Mouse (Mus musculus): Measurements from ENCODE around the gene 2900026A02Rik. TPM values are rescaled to one million over a fixed set of nuclear protein-coding genes. Genes with fewer than 3 reads are reported as not detected.

2900026A02Rik gene
- polyA plus RNA-seq, 1 experiment from 2014 or later: 3.9 TPM

DNA sequence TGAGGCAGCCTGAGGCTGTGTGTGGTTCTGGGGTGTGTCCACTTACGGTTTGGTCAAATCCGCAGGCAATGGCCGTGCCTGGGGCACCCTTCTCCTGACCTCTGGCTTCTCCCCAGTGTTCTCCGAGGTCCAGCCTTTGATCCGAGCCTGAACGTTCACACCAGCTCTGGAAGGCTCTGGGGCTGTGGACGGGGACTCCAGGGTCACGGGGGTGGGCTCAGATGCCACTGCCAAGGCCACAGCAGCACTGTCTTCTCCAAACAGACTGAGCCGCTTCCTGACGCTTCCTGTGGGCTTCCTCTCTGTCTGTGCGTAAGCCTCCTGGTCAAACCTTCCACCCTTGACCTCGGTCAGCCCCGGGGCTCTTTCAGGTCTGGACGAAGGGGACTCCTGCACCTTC is 30.5 kb downstream of the 2900026A02Rik start:
- H3K9me3 ChIP-seq: no peaks in the 10 kb centered on the region
- H3K36me3 ChIP-seq (replicated peaks): no peaks in the 10 kb centered on the region
- no peak overlapping the region for H3K4me2 ChIP-seq
- WGBS: 88% methylated on average over 14 of the region's 14 CpGs
- H3K27ac ChIP-seq: no peak overlapping the region
- H3K4me1 ChIP-seq: peaks cover 12% of the 10 kb centered on the region
- no peaks in the 10 kb centered on the region for H3K27me3 ChIP-seq (replicated peaks)
- ATAC-seq (replicated peaks): no peak
- no peak overlapping the region for H3K4me3 ChIP-seq
- H3K9ac ChIP-seq: no peak overlapping the region

DNA sequence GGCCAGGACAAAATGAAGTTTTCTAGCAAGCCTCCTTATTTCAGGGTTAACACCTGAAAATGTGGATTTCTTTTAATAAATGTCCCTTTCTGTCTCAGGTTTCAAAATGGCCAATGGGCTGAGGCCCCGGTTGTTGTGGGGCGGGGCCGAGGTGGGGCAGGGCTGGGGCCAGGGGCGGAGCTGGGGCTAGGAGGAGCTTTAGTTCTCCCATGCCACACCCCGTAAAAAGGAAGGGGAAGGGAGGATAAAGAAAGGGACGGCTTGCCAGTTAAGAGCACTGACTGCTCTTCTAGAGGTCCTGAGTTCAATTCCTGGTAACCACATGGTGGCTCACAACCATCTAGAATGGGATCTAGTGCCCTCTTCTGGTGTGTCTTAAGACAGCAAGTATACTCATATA is 39.6 kb downstream of the 2900026A02Rik start:
- no peak overlapping the region for H3K9ac ChIP-seq
- WGBS: 53% methylated on average over 6 of the region's 6 CpGs
- no peaks in the 10 kb centered on the region for H3K27me3 ChIP-seq (replicated peaks)
- no peaks in the 10 kb centered on the region for H3K9me3 ChIP-seq
- no peak overlapping the region for H3K27ac ChIP-seq
- no peak for ATAC-seq (replicated peaks)
- H3K4me2 ChIP-seq: no peak overlapping the region
- H3K4me3 ChIP-seq: no peak overlapping the region
- peaks cover 14% of the 10 kb centered on the region for H3K4me1 ChIP-seq
- no peaks in the 10 kb centered on the region for H3K36me3 ChIP-seq (replicated peaks)

DNA sequence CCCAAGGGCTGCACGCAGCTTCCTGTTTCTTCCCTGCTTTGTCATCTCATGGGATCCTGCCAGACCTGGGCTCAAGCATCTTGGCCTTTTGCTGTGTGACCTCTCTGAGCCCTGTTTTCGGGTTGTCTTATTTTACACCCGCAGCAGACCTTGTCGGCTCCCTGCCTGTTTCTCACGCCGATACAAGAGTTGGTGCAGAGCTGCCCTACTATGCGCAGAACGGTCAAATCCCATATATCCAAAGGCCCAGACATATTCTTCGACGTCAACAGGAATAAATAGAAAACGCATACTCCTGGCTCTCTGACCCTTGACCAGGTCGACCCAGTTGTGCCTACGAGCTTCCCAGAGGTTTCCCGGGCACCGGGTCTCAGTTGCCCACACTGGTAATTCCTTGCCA is 40.3 kb downstream of the 2900026A02Rik start:
- Histone ChIP-seq H3K4me3 (no peak overlapping the region), H3K27ac (peak overlapping the region; percentile 54; the same call in 1 of the 2 replicates), H3K36me3 (replicated peaks) (no peaks in the 10 kb centered on the region), H3K4me1 (peaks cover 14% of the 10 kb centered on the region), H3K9me3 (no peaks in the 10 kb centered on the region), H3K4me2 (peak overlapping the region; percentile 47), H3K9ac (no peak overlapping the region), H3K27me3 (replicated peaks) (no peaks in the 10 kb centered on the region)
- WGBS: 82% methylated on average over 15 of the region's 15 CpGs
- ATAC-seq (replicated peaks): no peak

DNA sequence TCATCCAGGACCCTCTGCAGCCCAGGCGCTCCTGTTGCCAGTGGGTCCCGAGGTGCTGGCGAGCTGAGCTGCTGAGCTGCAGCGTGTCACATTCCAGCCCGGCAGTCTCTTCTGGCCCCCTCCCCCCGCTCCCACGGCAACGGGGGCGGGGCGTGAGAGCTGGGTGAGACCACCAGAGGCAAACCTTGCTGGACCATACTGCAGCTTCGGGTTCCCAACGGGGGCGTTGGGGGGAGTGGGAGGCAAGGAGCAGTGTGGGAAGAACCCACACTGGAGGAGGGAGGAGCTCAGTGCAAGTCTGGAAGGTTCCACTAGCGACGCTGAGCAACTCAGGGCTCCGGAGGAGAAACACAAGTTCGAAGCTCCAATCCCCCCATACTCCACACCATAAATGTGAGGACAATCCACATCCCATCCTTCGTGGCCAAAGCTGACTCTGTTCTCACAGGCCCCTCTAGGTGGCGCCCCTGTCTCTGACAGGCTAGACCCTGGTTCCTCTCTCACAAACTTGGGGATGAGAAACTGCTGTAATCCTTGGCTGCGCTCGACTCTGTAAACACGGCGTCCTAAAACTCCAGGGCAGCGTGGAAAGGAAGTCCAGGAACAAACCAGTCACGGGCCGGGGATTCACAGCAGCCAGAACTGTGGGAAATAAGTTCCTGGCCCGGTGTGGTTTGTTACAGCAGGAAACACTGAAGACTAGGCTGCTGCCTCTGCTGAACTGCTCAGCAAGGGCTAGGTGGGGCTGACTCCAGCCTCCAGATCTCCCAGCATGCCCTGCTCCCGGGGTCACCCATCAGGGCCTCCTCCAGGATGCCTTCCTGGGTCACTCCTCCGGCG is 41.0 kb downstream of the 2900026A02Rik start:
- 3% methylated on average over 30 of the region's 30 CpGs for WGBS
- peak overlapping the region; percentile 31; the same call in 1 of the 2 replicates for H3K9ac ChIP-seq
- no peaks in the 10 kb centered on the region for H3K27me3 ChIP-seq (replicated peaks)
- peak overlapping the region; percentile 75 for H3K27ac ChIP-seq
- H3K4me3 ChIP-seq: peak overlapping the region; percentile 22
- ATAC-seq (replicated peaks): peak; percentile 74
- H3K4me2 ChIP-seq: peak overlapping the region; percentile 47
- peaks cover 14% of the 10 kb centered on the region for H3K4me1 ChIP-seq
- no peaks in the 10 kb centered on the region for H3K36me3 ChIP-seq (replicated peaks)
- H3K9me3 ChIP-seq: no peaks in the 10 kb centered on the region

DNA sequence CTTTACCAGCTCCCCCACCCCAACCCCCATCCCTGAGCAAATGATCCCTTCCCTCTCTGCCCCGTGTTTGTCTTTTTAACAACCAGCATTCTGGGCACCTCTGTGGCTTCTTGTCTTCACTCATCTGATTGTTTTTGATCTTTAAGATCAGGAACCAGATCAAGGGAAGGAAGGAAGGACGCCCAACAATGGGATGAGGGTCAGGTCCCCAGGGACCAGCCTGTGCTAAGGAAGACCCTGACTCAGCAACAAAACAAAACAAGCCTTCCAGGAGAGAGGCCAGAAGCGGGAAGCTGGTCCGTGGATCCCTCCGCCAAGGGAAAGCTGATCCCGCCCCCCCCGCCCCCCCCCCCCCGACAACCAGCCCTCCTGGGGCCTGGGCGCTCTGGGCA is 41.6 kb downstream of the 2900026A02Rik start:
- ATAC-seq (replicated peaks): no peak
- Histone ChIP-seq H3K9ac (peak overlapping the region; percentile 31; the same call in 1 of the 2 replicates), H3K9me3 (no peaks in the 10 kb centered on the region), H3K4me1 (peaks cover 14% of the 10 kb centered on the region), H3K27me3 (replicated peaks) (no peaks in the 10 kb centered on the region), H3K27ac (peak overlapping the region; percentile 75; the same call in 1 of the 2 replicates), H3K4me2 (peak overlapping the region; percentile 47), H3K36me3 (replicated peaks) (no peaks in the 10 kb centered on the region), H3K4me3 (peak overlapping the region; percentile 22)
- 3% methylated on average over 8 of the region's 9 CpGs for WGBS

DNA sequence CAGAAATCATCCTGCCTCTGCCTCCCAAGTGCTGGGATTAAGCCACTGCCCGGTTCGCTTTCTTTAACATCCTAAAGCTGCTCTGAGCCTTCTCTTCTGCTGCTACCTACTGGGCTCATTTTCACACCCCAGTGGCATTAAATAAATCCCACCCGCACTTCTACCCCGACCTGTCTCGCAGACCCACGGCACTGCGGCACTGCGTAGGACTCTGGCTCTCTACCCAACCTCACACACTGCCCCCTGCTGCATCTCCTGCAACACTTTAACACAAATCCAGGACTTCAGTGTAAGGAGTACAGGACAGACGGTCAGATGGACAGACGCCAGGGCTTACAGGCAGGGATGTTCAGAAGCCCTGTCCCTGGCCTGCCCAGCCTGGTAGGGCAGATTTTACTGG is 45.1 kb downstream of the 2900026A02Rik start:
- Histone ChIP-seq H3K36me3 (replicated peaks) (no peaks in the 10 kb centered on the region), H3K4me2 (no peak overlapping the region), H3K4me1 (peaks cover 14% of the 10 kb centered on the region), H3K27me3 (replicated peaks) (no peaks in the 10 kb centered on the region), H3K9ac (no peak overlapping the region), H3K27ac (no peak overlapping the region), H3K9me3 (no peaks in the 10 kb centered on the region), H3K4me3 (no peak overlapping the region)
- WGBS: 88% methylated on average over 10 of the region's 10 CpGs
- ATAC-seq (replicated peaks): no peak

DNA sequence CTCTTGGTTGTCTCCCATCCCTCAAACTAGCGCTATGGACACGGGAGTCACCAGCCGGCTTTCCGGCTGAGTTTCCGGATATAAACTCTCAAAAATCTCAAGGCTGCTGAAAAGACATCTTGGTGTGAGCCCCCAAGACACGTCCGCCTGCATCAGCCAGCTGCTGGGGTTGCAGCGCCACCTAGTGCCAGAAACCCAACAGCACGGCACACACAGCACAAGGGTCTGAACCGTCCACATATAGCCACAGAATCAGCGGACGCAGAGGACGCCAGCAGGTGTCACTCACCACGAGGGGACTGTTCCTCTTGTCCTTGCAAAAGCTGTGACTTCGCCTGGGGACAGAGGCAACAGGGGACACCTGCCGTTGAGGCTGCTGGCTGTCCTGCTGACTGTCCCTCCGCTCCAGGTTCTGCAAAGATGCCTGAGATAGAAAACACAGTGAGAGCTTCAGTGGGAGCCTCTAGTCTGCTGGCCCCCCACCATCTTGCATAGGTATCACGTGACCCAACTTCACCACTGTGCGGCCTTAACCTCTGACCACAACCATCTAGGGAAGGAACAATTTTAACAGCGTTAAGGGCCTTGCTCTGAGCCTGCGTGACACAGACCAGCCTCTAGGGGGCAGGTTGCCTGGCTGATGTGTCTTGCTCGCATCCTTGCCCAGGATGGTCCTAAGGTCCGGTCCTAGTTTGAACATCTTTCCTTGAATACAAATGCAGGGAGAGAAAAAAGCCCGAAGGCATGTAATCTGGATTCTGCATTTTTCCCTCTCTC is 45.9 kb downstream of the 2900026A02Rik start:
- no peak for ATAC-seq (replicated peaks)
- H3K4me3 ChIP-seq: no peak overlapping the region
- no peaks in the 10 kb centered on the region for H3K27me3 ChIP-seq (replicated peaks)
- no peak overlapping the region for H3K9ac ChIP-seq
- peaks cover 9% of the 10 kb centered on the region for H3K4me1 ChIP-seq
- no peak overlapping the region for H3K4me2 ChIP-seq
- H3K36me3 ChIP-seq (replicated peaks): no peaks in the 10 kb centered on the region
- WGBS: 49% methylated on average over 24 of the region's 24 CpGs
- H3K27ac ChIP-seq: no peak overlapping the region
- no peaks in the 10 kb centered on the region for H3K9me3 ChIP-seq

DNA sequence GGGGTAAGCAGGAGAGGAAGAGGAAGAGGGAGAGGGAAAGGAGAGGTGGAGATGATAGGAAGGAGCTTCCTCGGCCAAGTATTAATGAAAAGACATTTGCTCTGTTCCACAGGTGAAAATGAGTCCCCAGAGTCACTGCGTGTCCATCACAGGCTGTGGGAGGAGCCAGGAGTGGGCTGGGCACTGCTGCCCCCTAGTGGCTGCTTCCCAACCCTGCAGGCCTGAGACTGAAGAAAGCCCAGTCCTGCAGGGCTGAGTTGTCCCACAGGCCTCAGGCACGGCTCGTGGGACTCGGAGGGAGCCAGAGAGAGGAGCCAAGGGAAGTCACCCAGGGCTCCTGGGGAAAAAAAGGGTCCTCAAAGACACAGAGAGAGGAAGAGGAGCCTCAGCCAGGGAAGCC is 47.7 kb downstream of the 2900026A02Rik start:
- no peak overlapping the region for H3K27ac ChIP-seq
- H3K9ac ChIP-seq: no peak overlapping the region
- H3K9me3 ChIP-seq: no peaks in the 10 kb centered on the region
- ATAC-seq (replicated peaks): no peak
- 23% methylated on average over 5 of the region's 5 CpGs for WGBS
- no peak overlapping the region for H3K4me2 ChIP-seq
- no peaks in the 10 kb centered on the region for H3K4me1 ChIP-seq
- H3K36me3 ChIP-seq (replicated peaks): no peaks in the 10 kb centered on the region
- H3K27me3 ChIP-seq (replicated peaks): no peaks in the 10 kb centered on the region
- H3K4me3 ChIP-seq: no peak overlapping the region

DNA sequence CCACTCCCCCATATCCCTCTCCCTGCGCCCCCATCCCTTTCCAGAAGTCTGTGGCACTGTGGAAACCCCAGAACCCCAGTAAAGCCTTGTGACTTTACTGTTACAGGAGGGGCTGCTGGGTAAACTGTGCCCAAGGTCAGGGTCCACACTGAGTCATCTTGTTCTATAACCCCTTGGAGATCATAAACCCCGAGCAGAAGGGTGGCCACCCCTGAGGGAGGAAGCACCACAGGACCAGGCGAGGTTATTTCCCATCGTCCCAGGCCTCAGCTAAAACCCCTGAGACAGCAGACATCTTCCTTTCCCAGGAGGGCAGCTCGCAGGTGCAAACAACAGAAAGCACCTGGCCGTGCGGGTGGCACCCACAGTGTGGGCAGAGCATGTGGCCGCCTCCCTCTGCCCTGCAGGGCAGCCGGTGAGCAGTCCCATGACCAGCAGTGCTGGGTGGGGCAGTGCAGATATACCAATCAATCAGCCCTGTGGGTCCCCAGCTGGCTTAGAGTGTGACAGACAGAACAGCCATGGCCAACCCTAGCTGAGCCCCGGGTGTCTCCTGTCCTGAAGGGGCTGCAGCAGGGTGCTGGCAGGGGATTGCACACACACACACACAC is 49.0 kb downstream of the 2900026A02Rik start:
- Histone ChIP-seq H3K9ac (no peak overlapping the region), H3K9me3 (no peaks in the 10 kb centered on the region), H3K36me3 (replicated peaks) (no peaks in the 10 kb centered on the region), H3K4me3 (no peak overlapping the region), H3K4me2 (no peak overlapping the region), H3K4me1 (no peaks in the 10 kb centered on the region), H3K27ac (no peak overlapping the region), H3K27me3 (replicated peaks) (no peaks in the 10 kb centered on the region)
- ATAC-seq (replicated peaks): no peak
- 90% methylated on average over 10 of the region's 10 CpGs for WGBS

DNA sequence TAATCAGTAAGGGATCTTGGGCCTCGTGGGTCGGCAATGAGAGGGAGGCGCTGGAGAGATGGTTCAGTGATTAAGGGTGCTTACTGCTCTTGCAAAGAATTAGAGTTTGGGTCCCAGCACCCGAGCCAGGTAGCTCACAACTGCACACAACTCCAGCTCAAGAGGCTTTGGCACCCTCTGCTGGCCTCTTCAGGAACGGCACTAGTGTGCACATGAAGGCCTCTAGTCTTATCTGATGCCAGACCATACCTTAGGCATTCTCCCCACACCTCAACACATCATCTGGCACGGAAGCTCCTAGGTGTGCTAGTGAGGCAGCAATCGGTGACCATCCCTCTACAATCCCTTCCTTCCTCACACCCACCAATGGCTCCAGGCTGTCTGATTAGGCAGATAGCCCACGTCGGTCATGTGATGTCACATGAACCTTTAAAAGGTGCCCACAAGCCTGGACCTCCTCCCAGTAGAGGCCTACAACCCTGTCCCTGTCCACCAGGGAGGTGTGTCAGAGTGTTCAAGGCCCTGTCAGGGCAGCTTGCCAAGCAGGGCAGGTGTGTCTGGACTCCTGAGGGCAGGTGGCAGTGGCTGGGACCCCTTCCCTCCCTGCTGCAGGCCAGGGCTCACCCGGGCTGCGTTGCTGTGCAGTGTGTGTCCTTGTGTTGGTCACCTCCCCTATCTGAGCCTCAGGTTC is 50.8 kb downstream of the 2900026A02Rik start:
- Histone ChIP-seq H3K36me3 (replicated peaks) (no peaks in the 10 kb centered on the region), H3K9ac (no peak overlapping the region), H3K9me3 (no peaks in the 10 kb centered on the region), H3K4me1 (no peaks in the 10 kb centered on the region), H3K4me2 (no peak overlapping the region), H3K4me3 (no peak overlapping the region), H3K27me3 (replicated peaks) (no peaks in the 10 kb centered on the region), H3K27ac (no peak overlapping the region)
- 92% methylated on average over 11 of the region's 11 CpGs for WGBS
- ATAC-seq (replicated peaks): no peak

DNA sequence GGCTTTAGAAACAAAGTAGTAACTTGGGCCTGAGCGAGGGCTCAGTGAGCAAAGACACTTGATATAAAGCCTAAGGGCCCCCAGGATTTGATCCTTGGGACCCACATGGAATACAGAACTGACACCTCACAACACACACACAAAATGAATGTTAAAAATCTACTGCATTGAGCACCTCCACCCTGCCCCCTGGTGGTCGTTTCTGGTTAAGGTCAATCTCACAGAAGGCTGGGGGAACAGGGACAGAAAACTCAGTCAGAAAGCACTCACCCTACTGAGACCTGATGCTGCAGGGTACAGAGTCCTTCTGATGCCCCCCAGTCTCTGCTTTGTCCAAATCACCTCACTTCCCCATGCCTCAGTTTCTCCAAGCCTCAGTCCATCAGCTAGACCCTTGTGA is 53.3 kb downstream of the 2900026A02Rik start:
- ATAC-seq (replicated peaks): no peak
- Histone ChIP-seq H3K27me3 (replicated peaks) (no peaks in the 10 kb centered on the region), H3K4me1 (peaks cover 15% of the 10 kb centered on the region), H3K9ac (no peak overlapping the region), H3K9me3 (no peaks in the 10 kb centered on the region), H3K4me2 (no peak overlapping the region), H3K36me3 (replicated peaks) (no peaks in the 10 kb centered on the region), H3K4me3 (no peak overlapping the region), H3K27ac (no peak overlapping the region)
- WGBS: 55% methylated on average over 2 of the region's 2 CpGs

DNA sequence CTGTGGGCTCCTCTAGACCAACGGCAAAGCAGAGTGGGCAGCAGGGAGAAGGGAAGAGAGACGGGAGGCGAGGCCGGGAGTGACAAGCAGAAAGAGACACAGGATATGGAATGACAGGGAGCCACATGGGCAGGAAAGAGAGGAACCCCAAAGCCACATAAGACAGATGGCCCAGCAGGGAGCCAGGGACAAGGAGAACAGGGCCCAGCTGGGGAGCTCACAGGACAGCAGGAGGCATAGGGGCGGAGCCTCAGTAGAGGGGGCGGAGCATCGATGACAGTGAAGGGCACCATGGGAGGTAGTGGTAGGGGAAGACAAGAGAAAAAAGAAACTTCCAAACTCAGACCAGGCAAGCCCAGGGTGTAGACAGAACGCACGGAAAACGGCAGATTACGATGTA is 55.6 kb downstream of the 2900026A02Rik start:
- 41% methylated on average over 11 of the region's 11 CpGs for WGBS
- ATAC-seq (replicated peaks): no peak
- H3K27ac ChIP-seq: no peak overlapping the region

More for the DNA sequence above, 55.6 kb downstream of the 2900026A02Rik start:
- no peak overlapping the region for H3K9ac ChIP-seq
- H3K36me3 ChIP-seq (replicated peaks): no peaks in the 10 kb centered on the region
- H3K4me1 ChIP-seq: peaks cover 18% of the 10 kb centered on the region
- no peak overlapping the region for H3K4me2 ChIP-seq
- H3K4me3 ChIP-seq: no peak overlapping the region
- H3K27me3 ChIP-seq (replicated peaks): no peaks in the 10 kb centered on the region
- no peaks in the 10 kb centered on the region for H3K9me3 ChIP-seq

All from midbrain, embryonic 15.5 days (tissue).